Mouse (Mus musculus): ENCODE data around the gene Auh. TPM values are rescaled to one million over a fixed set of nuclear protein-coding genes. Genes with fewer than 3 reads are reported as not detected.

Auh gene
- total RNA-seq, 2 experiments from 2014 or later = 107 to 115 TPM

DNA sequence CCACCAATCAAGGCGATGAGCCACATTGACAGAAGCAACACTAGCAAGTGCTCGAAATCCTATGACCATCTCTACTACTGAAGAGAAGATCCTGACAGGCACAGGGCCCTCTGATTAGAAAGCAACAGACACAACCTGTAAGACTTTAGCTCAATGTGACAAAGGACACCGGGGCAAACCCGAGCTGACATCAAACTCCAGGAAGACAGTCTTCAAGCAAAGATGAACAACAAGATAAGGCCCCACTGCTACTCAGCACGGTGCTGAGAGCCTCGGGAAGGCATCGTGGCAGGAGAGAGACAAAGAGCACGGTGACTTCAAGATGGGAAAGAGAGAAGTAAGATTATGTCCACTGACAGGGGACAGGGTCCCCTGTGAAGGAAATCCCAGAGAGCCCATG, 7.5 kb downstream of the Auh start:
- DNase-seq = no peak

DNA sequence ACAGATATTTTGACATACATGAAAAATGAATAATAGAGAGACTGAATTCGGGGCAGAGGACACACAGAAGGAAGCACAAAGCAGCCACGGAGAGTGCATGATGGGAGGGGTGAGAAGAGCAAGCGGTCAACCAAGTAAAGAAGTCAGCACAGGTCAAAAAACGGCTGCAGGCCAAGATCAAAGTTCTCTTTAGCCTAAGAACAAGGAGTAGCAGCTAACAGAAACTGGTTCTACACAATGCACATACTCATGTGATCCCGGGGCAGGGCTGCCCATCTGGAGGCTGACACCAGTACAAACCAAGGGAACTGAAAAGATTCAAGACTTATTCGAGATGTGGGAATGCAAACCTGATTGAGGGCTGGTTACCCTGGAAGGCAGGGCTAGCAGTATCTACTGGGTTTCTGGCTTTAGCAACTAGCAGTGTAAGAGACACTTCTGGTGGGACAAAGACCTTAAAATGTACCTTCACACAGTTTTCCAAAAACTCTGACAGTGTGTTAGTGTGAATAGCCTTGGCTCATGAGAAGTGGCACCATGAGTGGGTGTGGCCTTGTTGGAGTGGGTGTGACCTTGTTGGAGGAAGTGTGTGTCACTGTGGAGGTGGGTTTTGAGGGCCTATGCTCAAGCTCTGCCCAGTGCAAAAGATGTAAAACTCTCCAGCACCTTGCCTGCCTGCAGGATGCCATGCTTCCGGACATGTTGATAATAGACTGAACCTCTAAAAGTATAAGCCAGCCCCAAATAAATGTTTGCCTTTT, 8.2 kb downstream of the Auh start:
- no peak for DNase-seq

DNA sequence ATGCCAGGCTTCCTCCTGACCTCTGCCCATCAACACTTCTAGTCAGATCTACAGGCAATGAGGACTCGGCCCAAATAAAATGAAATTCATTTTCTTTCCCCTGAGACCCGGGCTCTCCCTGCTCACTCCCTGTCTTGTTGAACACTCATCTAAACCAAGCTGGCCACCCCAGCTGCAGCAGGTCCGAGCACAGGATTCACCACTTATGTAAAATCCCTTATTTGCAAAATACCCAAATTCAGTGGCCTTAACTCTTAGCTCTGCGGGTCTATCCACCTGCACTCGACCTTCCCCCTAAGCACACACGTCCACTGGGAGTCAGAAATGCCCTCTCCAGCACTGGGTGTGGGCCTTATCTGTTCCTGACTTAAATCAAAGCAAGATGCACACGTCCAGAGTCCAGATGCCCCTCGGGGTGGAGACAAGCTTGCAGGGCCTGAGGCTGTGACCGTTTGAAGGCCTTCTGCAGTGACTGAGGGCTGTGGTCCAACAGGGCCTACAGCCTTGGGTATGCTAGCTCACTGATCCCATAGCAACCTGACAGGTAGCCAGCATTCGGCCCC, 9.6 kb downstream of the Auh start:
- no peak for DNase-seq

DNA sequence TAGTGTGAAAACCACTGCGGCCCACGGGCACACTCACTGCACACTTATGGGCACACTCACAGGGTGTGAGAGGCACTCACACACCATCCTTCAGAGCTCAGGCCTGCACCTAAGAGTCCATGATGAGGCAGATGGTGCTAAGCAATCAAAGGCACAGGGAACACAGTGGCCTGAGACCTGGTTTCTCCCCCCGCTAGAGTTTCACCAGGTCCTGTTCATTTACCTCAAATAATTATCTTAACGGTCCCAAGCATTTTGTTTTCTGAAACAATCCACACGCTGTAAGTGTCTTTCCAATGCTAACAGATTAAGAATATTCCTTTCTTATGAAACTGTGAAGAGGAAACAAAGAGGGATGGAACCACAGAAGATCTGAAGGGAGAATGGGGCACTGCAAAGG, 11.1 kb downstream of the Auh start:
- no peak for DNase-seq

DNA sequence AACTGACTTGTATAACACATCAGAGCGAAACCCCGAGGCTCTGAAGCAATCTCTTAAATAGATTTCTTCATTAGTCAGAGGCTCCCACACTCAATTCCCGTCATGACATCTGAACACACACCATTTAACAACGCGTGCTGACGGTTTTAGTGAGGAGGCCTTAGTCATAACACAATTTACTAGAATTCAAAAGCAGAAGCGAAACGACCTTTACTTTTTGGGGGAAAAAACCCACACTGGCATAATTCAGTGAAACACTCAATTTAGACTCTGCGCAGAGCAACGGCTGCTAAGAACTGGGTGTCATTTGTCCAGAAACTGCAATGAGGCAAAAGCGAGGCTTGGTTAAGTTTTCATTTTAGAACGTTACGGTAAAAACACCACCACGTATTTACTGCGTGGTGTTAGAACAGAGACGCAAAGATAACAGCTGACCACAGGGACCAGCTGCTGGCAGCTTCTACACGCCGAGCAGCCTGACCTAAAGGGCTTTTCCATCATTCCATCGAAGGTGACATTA, 14.8 kb downstream of the Auh start:
- no peak for DNase-seq

DNA sequence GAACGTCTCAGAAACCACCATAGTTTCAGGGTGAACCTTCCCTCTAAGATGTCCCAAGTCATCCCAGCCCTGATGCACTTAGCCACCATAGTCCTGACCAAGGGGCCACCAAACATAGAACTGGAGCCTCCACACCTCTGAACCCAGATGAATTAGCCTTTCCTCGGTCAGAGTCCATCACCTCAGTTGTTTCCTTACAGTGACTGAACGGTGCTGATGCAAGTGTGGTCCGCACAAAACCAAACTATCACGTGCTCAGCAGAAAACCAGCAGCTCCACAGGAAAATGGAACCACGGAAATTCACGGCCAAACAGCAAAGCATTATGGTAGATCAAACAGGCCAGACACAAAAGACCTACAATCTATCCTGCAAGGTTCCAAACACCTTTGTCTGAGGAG, 15.6 kb downstream of the Auh start:
- no peak for DNase-seq

DNA sequence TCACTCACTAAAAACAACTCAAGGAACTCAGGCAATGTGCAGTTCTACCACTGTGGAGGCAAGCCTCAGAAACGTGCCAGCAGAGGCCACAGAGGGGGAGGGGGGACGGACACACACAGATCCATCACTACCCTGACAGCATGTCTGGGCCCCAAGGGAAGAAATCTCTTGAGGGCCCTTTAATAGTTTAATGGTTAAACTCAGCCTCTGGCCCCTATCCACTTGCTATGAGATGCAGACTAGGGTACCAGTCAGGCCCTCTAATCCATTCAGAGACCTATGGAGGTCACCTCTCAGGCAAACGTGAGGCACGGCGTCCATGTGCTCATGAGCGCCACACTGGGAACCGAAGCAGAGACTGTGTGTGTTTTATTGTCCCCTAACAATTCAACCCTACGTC, 17.0 kb downstream of the Auh start:
- DNase-seq = no peak

DNA sequence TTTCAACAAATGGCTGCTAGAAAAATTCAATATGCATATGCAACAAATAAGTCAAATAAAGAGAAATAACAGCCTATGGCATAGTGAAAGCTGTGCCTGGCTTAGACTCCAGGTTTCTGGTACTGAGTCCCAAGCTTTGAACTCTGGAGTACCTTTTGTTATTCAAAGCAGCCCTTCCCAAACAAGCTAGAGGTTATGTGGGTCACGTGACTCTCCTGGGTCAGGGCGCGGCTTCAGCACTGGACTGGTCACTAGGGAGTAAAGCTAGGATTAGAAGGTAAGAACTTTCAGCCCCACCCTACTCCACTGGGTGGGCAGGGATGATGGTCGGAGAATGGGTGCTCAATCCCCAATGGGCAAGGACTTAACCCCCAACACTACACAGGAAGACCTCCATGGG, 18.2 kb downstream of the Auh start:
- DNase-seq = no peak

DNA sequence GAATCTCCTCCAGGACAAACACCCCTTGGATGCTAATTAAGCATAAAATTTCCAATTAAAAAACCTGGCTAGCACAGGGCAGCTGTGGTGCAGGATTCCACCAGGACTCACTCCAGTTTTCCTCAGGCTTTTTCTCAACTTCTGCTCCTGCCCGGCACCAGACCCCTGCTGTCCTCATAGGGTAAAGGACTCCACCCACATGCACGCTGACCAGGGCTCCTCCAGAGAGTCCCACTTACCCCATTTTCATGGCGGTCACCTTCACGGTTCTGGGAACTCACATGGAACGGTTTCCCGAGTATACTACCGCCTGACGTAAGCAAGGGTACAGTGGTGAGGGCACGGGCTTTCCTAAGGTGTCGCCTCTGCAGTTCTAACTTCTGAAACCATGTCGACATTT, 23.2 kb downstream of the Auh start:
- DNase-seq = no peak

DNA sequence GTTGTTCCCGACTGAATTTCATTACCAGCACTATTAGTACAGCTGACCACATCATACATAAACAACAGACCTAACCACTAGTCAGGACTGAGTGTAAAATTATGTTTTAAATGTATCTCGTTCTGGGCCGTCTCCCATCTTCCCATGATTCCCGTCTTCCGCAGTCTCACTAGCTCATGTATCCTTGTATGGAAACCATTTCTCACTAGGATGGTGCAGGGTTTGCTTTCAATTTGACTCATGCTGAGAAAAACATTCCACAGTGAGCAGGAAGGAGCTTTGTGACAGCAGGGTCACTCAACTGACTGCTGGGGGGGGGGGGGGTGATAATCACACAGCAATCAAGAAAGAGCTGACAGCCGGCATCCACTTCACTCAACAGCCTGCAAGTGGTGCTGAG, 25.3 kb downstream of the Auh start:
- DNase-seq = no peak

DNA sequence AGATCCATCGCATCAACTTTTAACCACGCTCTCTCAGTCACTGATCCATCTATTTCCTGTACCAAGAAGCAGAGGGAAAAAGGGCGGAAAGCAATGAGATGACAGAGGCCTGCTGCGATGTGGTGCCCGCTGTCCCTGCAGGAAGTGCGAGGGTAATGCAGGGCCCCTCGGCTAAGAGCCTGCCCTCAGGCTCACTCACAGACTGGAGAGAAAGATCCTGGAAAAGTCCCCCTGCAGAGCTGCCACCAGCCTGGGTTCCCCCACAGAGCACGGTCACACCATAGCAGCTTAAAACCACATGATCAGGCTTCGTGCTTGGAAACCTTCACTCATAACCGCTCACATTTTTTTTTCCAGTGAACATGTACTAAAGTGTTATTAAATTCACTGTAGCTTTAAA, 25.7 kb downstream of the Auh start:
- DNase-seq = no peak

DNA sequence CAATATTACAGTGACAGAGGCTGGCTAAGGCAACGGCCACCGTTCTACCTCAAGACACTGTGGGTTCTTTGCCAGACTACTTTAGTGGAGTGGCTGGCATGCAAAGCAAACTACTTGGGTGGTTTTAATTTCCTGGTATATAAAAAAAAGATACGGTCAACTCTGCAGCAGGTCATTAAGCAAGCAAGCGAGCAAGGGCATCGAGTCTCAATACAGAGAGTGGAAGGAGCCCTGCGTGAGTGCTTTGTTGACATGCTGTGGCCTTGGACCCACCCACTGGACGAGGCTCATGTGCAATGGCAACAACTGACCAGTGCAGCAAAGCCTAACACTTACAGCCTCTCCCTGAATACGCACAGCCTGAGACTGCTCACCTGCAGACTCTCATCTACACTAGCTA, 27.0 kb downstream of the Auh start:
- DNase-seq = no peak

DNA sequence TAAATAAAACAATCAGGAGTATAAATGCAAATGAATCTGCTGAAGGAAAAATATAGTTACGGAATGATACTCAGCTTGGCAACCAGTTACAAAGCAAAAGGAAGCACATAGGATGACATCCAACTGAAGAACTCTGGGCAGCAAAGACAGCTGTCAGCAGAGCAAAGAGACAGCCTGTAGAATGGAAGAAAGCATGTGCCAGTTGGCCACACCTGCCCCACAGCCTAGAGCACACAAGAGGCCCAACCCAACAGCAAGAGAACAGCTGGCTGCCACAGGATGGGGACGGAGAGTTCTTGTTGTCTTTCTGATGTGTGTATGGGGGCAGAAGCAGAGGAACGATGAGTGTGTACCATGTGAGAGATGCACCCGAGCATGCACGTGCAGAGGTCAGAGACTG, 29.8 kb downstream of the Auh start:
- no peak for DNase-seq

DNA sequence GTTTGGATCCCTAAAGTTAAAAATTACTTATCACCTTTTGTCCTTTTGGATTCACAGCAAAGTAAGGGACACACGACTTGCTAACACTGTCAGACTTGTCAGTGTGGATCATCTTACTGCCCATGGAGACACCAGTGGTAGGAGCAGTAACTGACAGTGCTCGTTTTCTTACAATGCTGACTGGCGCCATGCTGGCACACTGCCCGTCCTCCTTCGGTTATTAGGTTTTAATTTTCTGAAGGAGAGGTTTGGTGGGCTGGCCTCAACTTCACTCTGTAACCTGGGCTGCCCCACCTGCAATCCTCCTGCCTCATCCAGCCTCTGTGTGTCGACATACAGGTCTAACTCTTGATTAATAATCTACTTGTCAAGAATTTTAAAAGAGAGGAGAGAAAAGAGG, 31.7 kb downstream of the Auh start:
- no peak for DNase-seq

DNA sequence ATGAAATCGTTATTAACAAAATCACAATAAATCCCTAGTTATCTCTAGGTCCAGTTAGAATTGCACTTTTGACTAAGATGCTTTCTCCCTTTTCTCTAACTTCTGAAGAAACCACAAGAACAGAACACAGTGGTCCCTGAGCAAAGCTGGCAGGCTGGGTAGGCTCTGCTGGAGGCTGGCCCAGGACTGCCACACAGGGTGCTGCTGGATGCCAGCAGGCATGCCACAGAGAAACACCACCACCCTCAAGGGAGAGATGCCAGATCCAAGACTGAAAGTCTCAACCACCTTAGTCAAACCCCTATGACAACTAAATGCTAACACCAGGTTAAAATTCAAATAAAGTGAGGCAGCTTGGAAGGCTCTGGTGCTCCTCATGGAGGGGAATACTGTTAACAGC, 36.7 kb downstream of the Auh start:
- DNase-seq = peak; percentile 56 to 59

DNA sequence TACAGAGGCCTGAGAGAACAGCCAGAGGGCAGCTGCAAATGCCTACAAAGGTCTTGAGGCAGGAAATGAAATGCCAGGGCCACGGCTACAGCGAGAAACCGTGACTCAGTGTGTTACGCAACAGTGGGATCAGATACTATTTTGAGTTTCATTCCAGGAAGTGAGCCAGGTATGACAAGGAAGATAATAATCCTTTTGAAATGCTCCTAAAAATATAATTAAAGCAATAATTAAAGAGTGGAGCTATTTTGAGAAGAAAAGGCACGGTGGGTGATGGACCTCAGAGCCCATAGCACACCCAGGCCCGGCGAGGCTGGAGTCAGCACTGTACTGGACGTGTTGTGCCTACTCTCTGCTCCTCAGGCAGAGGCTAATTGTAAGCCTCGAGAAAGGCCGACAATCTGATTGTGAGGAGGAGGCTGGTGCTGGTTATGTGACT, 37.4 kb downstream of the Auh start:
- peak in 1 of 2 experiments; percentile 22 for DNase-seq

DNA sequence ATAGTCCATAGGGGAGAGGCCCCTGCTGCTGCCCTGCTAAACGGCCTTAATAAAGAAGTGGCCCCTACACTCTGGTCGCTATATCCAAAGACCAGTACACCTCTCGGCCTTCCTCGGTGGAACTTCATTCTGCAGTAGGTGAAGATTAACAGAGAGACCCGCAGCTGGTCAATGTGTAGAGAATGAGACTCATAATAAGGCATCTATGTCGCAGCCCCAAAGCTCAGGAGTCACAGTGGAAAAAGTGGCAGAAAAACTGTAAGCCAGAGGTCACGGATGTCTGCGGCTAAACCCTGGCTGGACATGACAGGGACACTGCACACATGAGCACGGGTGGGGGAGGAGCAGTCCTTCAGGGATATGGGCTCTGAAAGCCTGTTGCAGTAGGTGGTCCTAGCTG, 39.2 kb downstream of the Auh start:
- DNase-seq = no peak

DNA sequence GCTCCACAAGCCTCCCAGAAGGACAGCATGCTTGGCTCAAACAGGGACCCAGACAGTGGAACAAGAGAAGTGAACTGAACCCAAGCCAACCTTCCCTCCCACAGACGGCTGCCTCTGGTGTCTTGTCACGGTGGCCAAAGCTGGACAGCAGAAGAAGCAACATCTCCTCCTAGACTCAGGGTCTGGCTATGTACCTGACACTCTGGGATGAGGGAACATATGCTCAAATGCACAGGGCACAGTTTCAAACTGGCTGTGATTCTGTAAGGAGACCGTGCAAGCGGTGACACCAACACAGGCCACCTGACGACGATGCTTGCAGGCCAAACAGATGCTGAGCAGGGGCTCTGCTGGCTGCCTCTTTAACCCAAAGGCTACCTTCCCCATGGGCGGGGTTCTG, 42.7 kb downstream of the Auh start:
- DNase-seq = no peak

DNA sequence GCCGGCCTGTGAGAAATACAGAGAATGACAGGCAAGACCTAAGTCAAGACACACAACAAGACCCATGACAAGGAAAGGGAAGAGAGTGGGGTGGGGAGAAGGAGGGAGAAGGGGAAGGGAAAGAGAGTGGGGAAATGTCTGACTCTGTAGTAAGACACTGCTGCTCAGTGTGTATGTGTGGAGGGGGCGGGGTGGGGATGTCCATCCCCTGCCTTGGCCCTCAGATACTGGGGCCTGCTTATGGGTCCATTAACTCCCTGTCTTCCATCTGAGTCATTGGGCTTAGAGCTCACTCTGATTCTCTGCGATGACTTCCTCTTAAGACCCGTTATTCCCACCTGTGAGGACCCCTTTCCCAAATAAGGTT, 45.5 kb downstream of the Auh start:
- no peak for DNase-seq

DNA sequence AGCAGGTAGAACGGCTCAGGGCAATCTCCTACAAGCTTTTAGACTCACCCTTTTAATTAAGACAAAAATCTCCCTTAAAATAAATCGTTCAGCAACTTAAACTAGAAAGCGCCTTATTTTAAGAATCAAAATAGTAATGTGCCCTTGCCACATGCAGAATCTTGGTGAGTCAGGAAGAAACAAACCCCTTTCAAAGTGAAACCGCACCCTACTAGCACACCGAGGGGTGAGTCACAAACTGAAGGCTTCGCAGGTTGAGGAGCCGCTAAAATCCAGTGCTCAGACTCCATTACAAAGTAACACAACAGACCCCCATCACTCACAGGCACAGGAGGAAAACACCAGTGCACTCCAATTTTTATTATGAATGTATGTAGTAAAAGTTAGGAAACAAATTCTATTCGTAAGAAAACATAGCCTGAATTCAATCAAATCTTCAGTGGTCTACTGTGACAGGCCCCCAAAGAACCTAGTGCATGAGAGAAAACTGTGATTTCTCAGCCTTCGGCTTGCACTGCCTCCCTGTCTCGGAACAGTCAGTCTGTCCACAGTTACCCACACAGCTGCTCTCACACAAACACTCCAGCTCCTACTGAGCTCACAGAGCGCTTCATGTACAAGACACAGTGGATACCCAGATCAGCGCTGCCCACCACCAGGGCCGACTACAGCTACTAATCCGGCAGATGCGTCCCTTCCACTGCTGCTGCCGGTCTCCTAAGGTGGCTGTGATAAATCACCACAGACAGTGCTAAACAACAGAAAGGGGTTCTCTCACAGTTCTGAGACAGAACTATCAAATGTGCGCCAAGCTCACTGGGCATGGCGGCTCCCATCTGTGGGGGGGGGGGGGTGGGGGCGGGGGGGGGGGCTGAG, 46.2 kb downstream of the Auh start:
- DNase-seq = peak in 1 of 2 experiments; percentile 33

DNA sequence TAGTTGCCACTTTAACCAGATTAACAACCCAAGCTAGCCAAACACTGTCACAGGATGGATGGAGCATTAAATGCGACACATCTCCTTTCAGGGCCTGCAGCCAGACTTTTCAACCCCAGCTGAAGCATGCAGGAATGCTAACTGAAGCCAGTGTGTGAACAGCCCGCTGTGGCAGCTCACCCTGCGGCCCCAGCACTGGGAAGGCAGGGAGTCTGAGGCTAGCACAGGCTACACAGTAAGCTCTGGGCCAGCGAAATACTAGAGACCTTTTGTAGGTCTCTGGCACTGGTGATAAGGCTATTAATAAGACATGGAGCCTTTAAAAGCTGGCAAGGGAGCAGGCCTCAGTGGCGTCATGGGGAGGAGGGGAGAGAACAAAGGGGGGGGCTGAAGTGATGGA, 49.1 kb downstream of the Auh start:
- no peak for DNase-seq

DNA sequence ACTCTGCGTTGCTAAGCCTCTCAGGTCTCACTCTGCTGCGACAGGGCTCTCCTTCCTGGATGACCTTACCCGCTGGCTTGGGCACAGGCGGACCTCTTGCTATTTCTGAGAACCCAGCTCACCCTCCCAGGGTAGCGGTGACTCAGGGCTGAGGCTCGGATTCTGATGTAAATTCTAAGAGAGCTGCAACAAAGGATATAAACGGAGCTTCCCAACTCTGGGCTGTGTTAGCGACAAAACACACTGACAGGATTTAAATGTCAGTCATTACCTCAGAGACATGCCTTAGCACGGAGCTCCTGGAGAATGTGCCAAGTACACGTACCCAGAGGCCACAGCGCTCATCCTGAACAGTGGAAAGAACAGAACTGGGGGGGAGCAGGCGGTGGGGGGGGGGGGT, 49.6 kb downstream of the Auh start:
- DNase-seq = no peak

DNA sequence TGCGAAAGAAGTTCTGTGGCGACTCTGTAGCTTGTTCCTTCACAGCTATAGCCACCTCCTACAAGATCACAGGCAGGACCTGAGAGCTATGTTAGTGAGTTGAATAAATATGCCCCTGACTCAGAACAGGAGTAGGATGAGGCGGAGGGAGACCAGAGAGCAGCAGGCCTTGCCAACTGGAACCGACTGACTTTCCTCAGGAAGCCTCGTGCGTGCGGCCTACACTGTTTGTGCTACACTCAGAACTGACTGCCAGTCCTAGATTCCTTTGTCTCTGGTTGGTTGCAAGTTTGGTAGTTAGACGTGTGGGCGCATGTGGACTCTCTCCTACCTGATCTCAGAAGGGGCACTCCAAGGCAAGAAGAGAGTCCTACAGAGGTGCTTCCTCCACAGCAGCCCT, 50.2 kb downstream of the Auh start:
- DNase-seq = no peak

DNA sequence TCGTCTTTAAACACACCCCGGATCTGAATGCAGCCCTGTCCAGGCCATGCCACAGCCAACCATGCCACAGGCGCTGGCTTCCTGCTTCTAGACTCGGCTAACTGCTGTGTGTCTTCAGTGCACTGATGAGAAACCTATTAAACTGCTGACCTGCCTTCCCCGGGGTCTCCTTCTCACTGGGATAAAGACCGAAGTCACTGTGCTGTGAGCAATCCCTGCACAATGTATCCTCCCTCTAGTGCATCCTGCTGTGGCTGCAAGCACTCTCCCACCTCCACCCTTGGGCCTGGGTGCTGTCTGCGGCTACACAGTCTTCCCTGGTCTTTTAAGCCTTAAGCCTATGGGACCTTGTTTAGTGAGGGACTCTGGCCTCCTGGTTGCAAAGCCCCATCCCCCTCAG, 50.7 kb downstream of the Auh start:
- DNase-seq = no peak
